Comparison of ENCODE assay signal across 8 mouse cellular contexts in the genomic region with DNA sequence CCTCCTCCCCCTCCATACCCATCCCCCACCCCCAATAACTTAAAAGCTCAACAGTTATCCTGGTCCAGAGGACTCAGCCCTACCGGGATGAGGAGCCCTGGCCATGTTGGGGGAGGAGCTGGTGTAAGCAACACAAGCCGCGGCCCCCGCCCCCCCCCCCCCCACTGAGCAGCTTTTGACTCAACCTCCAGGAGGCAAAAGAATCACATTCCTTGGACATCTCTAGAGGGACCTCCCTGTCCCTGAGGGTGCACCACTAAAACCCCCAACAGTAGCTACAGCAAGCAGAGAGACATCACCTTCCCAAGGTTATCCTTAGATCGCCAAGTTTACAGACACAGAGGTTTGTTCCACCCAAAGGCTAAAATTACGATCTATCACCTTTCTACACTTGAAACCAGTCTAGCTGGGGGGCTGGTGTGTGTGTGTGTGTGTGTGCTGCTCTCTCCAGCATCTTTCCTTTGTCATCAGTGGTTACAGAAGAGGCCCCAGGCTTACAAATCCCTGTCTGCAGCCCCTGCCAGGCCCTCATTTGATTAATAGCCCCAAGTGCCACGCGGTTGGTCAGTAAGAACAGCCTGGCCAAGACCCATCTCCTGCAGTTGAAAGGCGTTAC. TPM values are rescaled to one million over a fixed set of nuclear protein-coding genes. Genes with fewer than 3 reads are reported as not detected.
DNase-seq lines count a peak whose midpoint lies in the region; ATAC-seq lines count a peak whose summit lies in the region.
"Had no signal": no experiment of that assay in that cellular context is flagged by ENCODE, and none has a peak within 500 bp of the region (broad histone marks: within the 10 kb centered on the region; RNA-seq: fewer than 3 reads in every experiment).

No protein-coding gene starts in this region.

- DNase-seq in yolk sac, embryonic 10.5 days (ENCODE audit: low spot score), result peak; percentile 52
- no peak for DNase-seq in layer of hippocampus, postnatal 10 days (ENCODE audit: low spot score in 2 of 2)
- no peak for DNase-seq in lung, postnatal 4 days
- DNase-seq: kidney, adult 18-20 months had no signal

- H3K9me3 ChIP-seq in megakaryocyte, embryonic 14.5 days, result no peaks in the 10 kb centered on the region
- no peaks in the 10 kb centered on the region for H3K9me3 ChIP-seq in embryonic facial prominence, embryonic 12.5 days
- no peaks in the 10 kb centered on the region for H3K9me3 ChIP-seq in limb, embryonic 12.5 days

- H3K4me1 ChIP-seq in megakaryocyte, embryonic 14.5 days, result peaks cover 97% of the 10 kb centered on the region
- H3K4me1 ChIP-seq in embryonic facial prominence, embryonic 12.5 days, result peaks cover 36% of the 10 kb centered on the region
- peaks cover 36% of the 10 kb centered on the region for H3K4me1 ChIP-seq in limb, embryonic 12.5 days (replicated peaks)

- no peaks in the 10 kb centered on the region for H3K27me3 ChIP-seq in megakaryocyte, embryonic 14.5 days (replicated peaks)
- peaks cover 13% of the 10 kb centered on the region for H3K27me3 ChIP-seq in embryonic facial prominence, embryonic 12.5 days
- H3K27me3 ChIP-seq in limb, embryonic 12.5 days, result peaks cover 13% of the 10 kb centered on the region; the same call in 1 of the 2 replicates

- peak overlapping the region; percentile 76; the same call in 1 of the 2 replicates for H3K27ac ChIP-seq in embryonic facial prominence, embryonic 12.5 days
- H3K27ac ChIP-seq in limb, embryonic 12.5 days, result peak overlapping the region; percentile 78; the same call in 1 of the 2 replicates

- peak overlapping the region; percentile 82 for H3K4me2 ChIP-seq in embryonic facial prominence, embryonic 12.5 days (replicated peaks)
- H3K4me2 ChIP-seq in limb, embryonic 12.5 days, result peak overlapping the region; percentile 97

- no peak for ATAC-seq in megakaryocyte, adult 5-6 weeks (ENCODE audit: poor library complexity, severe bottlenecking)
- ATAC-seq in embryonic facial prominence, embryonic 12.5 days (ENCODE audit: insufficient number of reproducible peaks, insufficient read depth, low FRiP score, low TSS enrichment), result no peak
- no peak for ATAC-seq in limb, embryonic 12.5 days (ENCODE audit: insufficient number of reproducible peaks, insufficient read depth, low FRiP score, low TSS enrichment, low read depth)

- WGBS in embryonic facial prominence, embryonic 12.5 days, result 10% methylated on average over 9 of the region's 9 CpGs
- WGBS in limb, embryonic 12.5 days, result 4% methylated on average over 9 of the region's 9 CpGs

- peak overlapping the region; percentile 47 for H3K9ac ChIP-seq in embryonic facial prominence, embryonic 12.5 days
- H3K9ac ChIP-seq in limb, embryonic 12.5 days (replicated peaks), result peak overlapping the region; percentile 68; the same call in 1 of the 2 replicates

- peak overlapping the region; percentile 99 for H3K4me3 ChIP-seq in megakaryocyte, embryonic 14.5 days (replicated peaks)
- H3K4me3 ChIP-seq in embryonic facial prominence, embryonic 12.5 days, result peak overlapping the region; percentile 44
- H3K4me3 ChIP-seq in limb, embryonic 12.5 days (replicated peaks), result peak overlapping the region; percentile 55

- H3K36me3 ChIP-seq in megakaryocyte, embryonic 14.5 days (replicated peaks; ENCODE audit: low read length), result peaks cover 54% of the 10 kb centered on the region
- no peaks in the 10 kb centered on the region for H3K36me3 ChIP-seq in embryonic facial prominence, embryonic 12.5 days
- H3K36me3 ChIP-seq in limb, embryonic 12.5 days, result no peaks in the 10 kb centered on the region

RNA-seq across cellular contexts. Expression of a gene that starts 1.8 kb away (rescaled TPM):
- polyA plus RNA-seq in megakaryocyte, embryonic 14.5 days (2012; ENCODE audit: insufficient read depth, low replicate concordance), result 946 and 2,951 TPM in 2 replicates
- 0.09 TPM in 1 of 2 replicates, not detected in the other for total RNA-seq in megakaryocyte, adult 5-6 weeks (2015)
- not detected in 2 replicates for total RNA-seq in megakaryocyte, adult 5-6 weeks (2017)
- 122 and 127 TPM in 2 replicates for polyA plus RNA-seq in embryonic facial prominence, embryonic 12.5 days (2016; fragmentation: Nextera tagmentation; extraction: Ambion mirVana)
- 104 and 105 TPM in 2 replicates for polyA plus RNA-seq in limb, embryonic 12.5 days (2016; fragmentation: Nextera tagmentation; extraction: Ambion mirVana)
- total RNA-seq in layer of hippocampus, postnatal 10 days (2021), result 10 to 100 TPM; 13.0 to 13.5 TPM

Comparison
In these comparisons a context has a peak if more than half of its experiments do, and no peak if none do; other contexts are left out.
1. H3K4me3 ChIP-seq: peak in every context shown above with its lines; median percentile 99 in megakaryocyte, embryonic 14.5 days; 55 in limb, embryonic 12.5 days; 44 in embryonic facial prominence, embryonic 12.5 days.